In genomic region chr19:4066280-4066679, GRCm38 (mm10) we compare ENCODE assay signal across 21 mouse cellular contexts. TPM values are rescaled to one million over a fixed set of nuclear protein-coding genes. Genes with fewer than 3 reads are reported as not detected.
DNase-seq lines count a peak whose midpoint lies in the region; ATAC-seq and TF ChIP-seq lines count a peak whose summit lies in the region.
"Had no signal": no experiment of that assay in that cellular context is flagged by ENCODE, and none has a peak within 500 bp of the region (broad histone marks: within the 10 kb centered on the region; RNA-seq: fewer than 3 reads in every experiment).

No protein-coding gene starts in this region.

- WGBS in kidney, embryonic 14.5 days: 78% methylated on average over 6 of the region's 6 CpGs
- 39% methylated on average over 6 of the region's 6 CpGs for WGBS in thymus, adult 2 months
- 86% methylated on average over 6 of the region's 6 CpGs for WGBS in forebrain, embryonic 11.5 days

- ATAC-seq in kidney, embryonic 14.5 days (ENCODE audit: low FRiP score, low TSS enrichment): no peak
- ATAC-seq in forebrain, embryonic 11.5 days (replicated peaks; ENCODE audit: low FRiP score): no peak
- ATAC-seq: forebrain, embryonic 16.5 days; intestine, embryonic 15.5 days had no signal

- peak; percentile 58 for DNase-seq in kidney, adult 9 months
- DNase-seq in thymus, adult 2 months: no peak
- DNase-seq in thymus, adult 18-20 months: no peak
- DNase-seq in forebrain, embryonic 11.5 days (ENCODE audit: low spot score): no peak
- DNase-seq in cerebellum, adult 9-10 months: no peak
- DNase-seq in frontal cortex, postnatal 10 days (ENCODE audit: low spot score in 2 of 2): no peak
- DNase-seq: cerebellum, postnatal 10 days; thymus, postnatal 14 days had no signal

- H3K36me3 ChIP-seq in kidney, embryonic 14.5 days (ENCODE audit: control insufficient read depth, insufficient read depth, low read length): no peaks in the 10 kb centered on the region
- no peaks in the 10 kb centered on the region for H3K36me3 ChIP-seq in thymus, adult 2 months (ENCODE audit: control insufficient read depth, insufficient read depth, low read length)
- H3K36me3 ChIP-seq in forebrain, embryonic 11.5 days (ENCODE audit: control insufficient read depth, insufficient read depth, low read length): no peaks in the 10 kb centered on the region
- H3K36me3 ChIP-seq: embryonic facial prominence, embryonic 13.5 days; G1E; heart, embryonic 13.5 days; hindbrain, embryonic 13.5 days; intestine, embryonic 15.5 days; limb, embryonic 15.5 days; lung, embryonic 15.5 days; midbrain, embryonic 12.5 days had no signal

- no peak overlapping the region for H3K9ac ChIP-seq in kidney, embryonic 14.5 days (ENCODE audit: low read depth, low read length)
- H3K9ac ChIP-seq in forebrain, embryonic 11.5 days (ENCODE audit: low read length): no peak overlapping the region
- H3K9ac ChIP-seq: embryonic facial prominence, embryonic 13.5 days; heart, embryonic 13.5 days; hindbrain, embryonic 13.5 days; intestine, embryonic 15.5 days; limb, embryonic 15.5 days; lung, embryonic 15.5 days; midbrain, embryonic 12.5 days had no signal

- no peaks in the 10 kb centered on the region for H3K27me3 ChIP-seq in kidney, embryonic 14.5 days (ENCODE audit: control insufficient read depth, insufficient read depth, low read length)
- H3K27me3 ChIP-seq in thymus, adult 2 months (ENCODE audit: control insufficient read depth, insufficient read depth, low read length): no peaks in the 10 kb centered on the region
- H3K27me3 ChIP-seq in forebrain, embryonic 11.5 days (ENCODE audit: control insufficient read depth, insufficient read depth, low read length): no peaks in the 10 kb centered on the region
- H3K27me3 ChIP-seq: embryonic facial prominence, embryonic 13.5 days; heart, embryonic 13.5 days; hindbrain, embryonic 13.5 days; intestine, embryonic 15.5 days; limb, embryonic 15.5 days; midbrain, embryonic 12.5 days had no signal

- no peak overlapping the region for H3K4me3 ChIP-seq in kidney, embryonic 14.5 days (ENCODE audit: low read length)
- no peak overlapping the region for H3K4me3 ChIP-seq in thymus, adult 2 months (ENCODE audit: control insufficient read depth, insufficient read depth, low read length)
- no peak overlapping the region for H3K4me3 ChIP-seq in bone marrow macrophage, adult 2 months (ENCODE audit: insufficient read depth, low read length)
- H3K4me3 ChIP-seq in forebrain, embryonic 11.5 days (ENCODE audit: low read depth, low read length): no peak overlapping the region
- H3K4me3 ChIP-seq: embryonic facial prominence, embryonic 13.5 days; heart, embryonic 13.5 days; hindbrain, embryonic 13.5 days; intestine, embryonic 15.5 days; limb, embryonic 15.5 days; lung, embryonic 15.5 days; midbrain, embryonic 12.5 days had no signal

- TF ChIP-seq CTCF in thymus, adult 2 months (IDR thresholded peaks at IDR 0.05; ENCODE audit: borderline replicate concordance, control insufficient read depth, extremely low read depth, insufficient read depth, low read length, poor library complexity): no peak
- TF ChIP-seq CTCF in bone marrow macrophage, adult 2 months (IDR thresholded peaks at IDR 0.05; ENCODE audit: low read depth, low read length): no peak

- no peak for TF ChIP-seq POLR2A in thymus, adult 2 months (IDR thresholded peaks at IDR 0.05; ENCODE audit: control insufficient read depth, extremely low read depth, insufficient read depth, low read length, poor library complexity)
- TF ChIP-seq POLR2A in bone marrow macrophage, adult 2 months (IDR thresholded peaks at IDR 0.05; ENCODE audit: borderline replicate concordance, low read depth, low read length): no peak

- H3K4me1 ChIP-seq in kidney, embryonic 14.5 days (ENCODE audit: control insufficient read depth, insufficient read depth, low read length): no peaks in the 10 kb centered on the region
- H3K4me1 ChIP-seq in thymus, adult 2 months (replicated peaks; ENCODE audit: control insufficient read depth, insufficient read depth, low read length): peaks cover 3% of the 10 kb centered on the region
- H3K4me1 ChIP-seq in bone marrow macrophage, adult 2 months (ENCODE audit: control insufficient read depth, insufficient read depth, low read length): peaks cover 9% of the 10 kb centered on the region; the same call in 1 of the 2 replicates
- H3K4me1 ChIP-seq in forebrain, embryonic 11.5 days (replicated peaks; ENCODE audit: control insufficient read depth, insufficient read depth, low read length): no peaks in the 10 kb centered on the region
- H3K4me1 ChIP-seq: embryonic facial prominence, embryonic 13.5 days; hindbrain, embryonic 13.5 days; intestine, embryonic 15.5 days; limb, embryonic 15.5 days; lung, embryonic 15.5 days; midbrain, embryonic 12.5 days had no signal

- no peak overlapping the region for H3K4me2 ChIP-seq in kidney, embryonic 14.5 days (replicated peaks; ENCODE audit: low read depth, low read length)
- H3K4me2 ChIP-seq in forebrain, embryonic 11.5 days (ENCODE audit: low read depth, low read length, severe bottlenecking): no peak overlapping the region
- H3K4me2 ChIP-seq: embryonic facial prominence, embryonic 13.5 days; heart, embryonic 13.5 days; hindbrain, embryonic 13.5 days; intestine, embryonic 15.5 days; limb, embryonic 15.5 days; lung, embryonic 15.5 days; midbrain, embryonic 12.5 days had no signal

- H3K9me3 ChIP-seq in kidney, embryonic 14.5 days (ENCODE audit: control insufficient read depth, low read length): no peaks in the 10 kb centered on the region
- H3K9me3 ChIP-seq in forebrain, embryonic 11.5 days (ENCODE audit: control insufficient read depth, low read length): no peaks in the 10 kb centered on the region
- H3K9me3 ChIP-seq: embryonic facial prominence, embryonic 13.5 days; G1E; heart, embryonic 13.5 days; hindbrain, embryonic 13.5 days; intestine, embryonic 15.5 days; limb, embryonic 15.5 days; lung, embryonic 15.5 days; midbrain, embryonic 12.5 days had no signal

- H3K27ac ChIP-seq in kidney, embryonic 14.5 days (ENCODE audit: low read depth, low read length): no peak overlapping the region
- peak overlapping the region; percentile 43; the same call in 1 of the 2 replicates for H3K27ac ChIP-seq in thymus, adult 2 months (ENCODE audit: control insufficient read depth, insufficient read depth, low read length)
- peak overlapping the region; percentile 40; the same call in 1 of the 2 replicates for H3K27ac ChIP-seq in bone marrow macrophage, adult 2 months (ENCODE audit: insufficient read depth, low read depth, low read length)
- H3K27ac ChIP-seq in forebrain, embryonic 11.5 days (ENCODE audit: low read depth, low read length): no peak overlapping the region
- H3K27ac ChIP-seq: embryonic facial prominence, embryonic 13.5 days; heart, embryonic 13.5 days; hindbrain, embryonic 13.5 days; intestine, embryonic 15.5 days; limb, embryonic 15.5 days; lung, embryonic 15.5 days; midbrain, embryonic 12.5 days had no signal

RNA-seq across cellular contexts. Expression of gene Gstp3, which starts 6.9 kb away (rescaled TPM):
- polyA plus RNA-seq in kidney, embryonic 14.5 days (2014; fragmentation: Nextera tagmentation; extraction: Ambion mirVana): 0.34 TPM in 1 of 2 replicates, not detected in the other
- 23.6 and 26.4 TPM in 2 replicates for polyA plus RNA-seq in thymus, adult 2 months (2012; rRNA removed)
- not detected in 2 replicates for polyA plus RNA-seq in bone marrow macrophage, adult 2 months (2012; ENCODE audit: insufficient read depth, insufficient read length, missing spikeins)
- not detected in 2 replicates for polyA plus RNA-seq in forebrain, embryonic 11.5 days (2014; fragmentation: Nextera tagmentation; extraction: Ambion mirVana)
- polyA plus RNA-seq: forebrain, embryonic 16.5 days; hindbrain, embryonic 13.5 days; midbrain, embryonic 12.5 days; neural tube, embryonic 14.5 days; stomach, embryonic 14.5 days had no signal

RNA-seq across cellular contexts. Expression of gene Cabp2, which starts 15.1 kb away (rescaled TPM):
- not detected in 2 replicates for polyA plus RNA-seq in kidney, embryonic 14.5 days (2014; fragmentation: Nextera tagmentation; extraction: Ambion mirVana)
- polyA plus RNA-seq in thymus, adult 2 months (2012; rRNA removed): 0.42 TPM in 1 of 2 replicates, not detected in the other
- polyA plus RNA-seq in bone marrow macrophage, adult 2 months (2012; ENCODE audit: insufficient read depth, insufficient read length, missing spikeins): not detected in 2 replicates
- not detected in 2 replicates for polyA plus RNA-seq in forebrain, embryonic 11.5 days (2014; fragmentation: Nextera tagmentation; extraction: Ambion mirVana)
- polyA plus RNA-seq: embryonic facial prominence, embryonic 13.5 days; forebrain, embryonic 16.5 days; G1E; heart, embryonic 13.5 days; hindbrain, embryonic 13.5 days; limb, embryonic 15.5 days; lung, embryonic 15.5 days; midbrain, embryonic 12.5 days; neural tube, embryonic 14.5 days; stomach, embryonic 14.5 days had no signal

RNA-seq across cellular contexts. Expression of gene Gstp2, which starts 20.5 kb away (rescaled TPM):
- polyA plus RNA-seq in kidney, embryonic 14.5 days (2014; fragmentation: Nextera tagmentation; extraction: Ambion mirVana): 1.4 and 5.3 TPM in 2 replicates
- 26.9 and 48.8 TPM in 2 replicates for polyA plus RNA-seq in thymus, adult 2 months (2012; rRNA removed)
- polyA plus RNA-seq in bone marrow macrophage, adult 2 months (2012; ENCODE audit: insufficient read depth, insufficient read length, missing spikeins): 2.6 TPM in 1 of 2 replicates, not detected in the other
- polyA plus RNA-seq in forebrain, embryonic 11.5 days (2014; fragmentation: Nextera tagmentation; extraction: Ambion mirVana): 1.4 and 1.8 TPM in 2 replicates
- polyA plus RNA-seq: neural tube, embryonic 14.5 days had no signal

RNA-seq across cellular contexts. Expression of gene Gstp1, which starts 28.5 kb away (rescaled TPM):
- 518 and 527 TPM in 2 replicates for polyA plus RNA-seq in kidney, embryonic 14.5 days (2014; fragmentation: Nextera tagmentation; extraction: Ambion mirVana)
- polyA plus RNA-seq in thymus, adult 2 months (2012; rRNA removed): 317 and 318 TPM in 2 replicates
- 103 and 118 TPM in 2 replicates for polyA plus RNA-seq in bone marrow macrophage, adult 2 months (2012; ENCODE audit: insufficient read depth, insufficient read length, missing spikeins)
- polyA plus RNA-seq in forebrain, embryonic 11.5 days (2014; fragmentation: Nextera tagmentation; extraction: Ambion mirVana): 347 and 365 TPM in 2 replicates

RNA-seq across cellular contexts. Expression of gene Cdk2ap2, which starts 30.7 kb away (rescaled TPM):
- 116 and 121 TPM in 2 replicates for polyA plus RNA-seq in kidney, embryonic 14.5 days (2014; fragmentation: Nextera tagmentation; extraction: Ambion mirVana)
- polyA plus RNA-seq in thymus, adult 2 months (2012; rRNA removed): 274 and 296 TPM in 2 replicates
- polyA plus RNA-seq in bone marrow macrophage, adult 2 months (2012; ENCODE audit: insufficient read depth, insufficient read length, missing spikeins): 98.0 and 98.3 TPM in 2 replicates
- polyA plus RNA-seq in forebrain, embryonic 11.5 days (2014; fragmentation: Nextera tagmentation; extraction: Ambion mirVana): 73.6 and 83.9 TPM in 2 replicates

Comparison
In these comparisons a context has a peak if more than half of its experiments do, and no peak if none do; other contexts are left out.
1. H3K27ac ChIP-seq: peak in thymus, adult 2 months (single experiment) and bone marrow macrophage, adult 2 months (single experiment); none in kidney, embryonic 14.5 days (single experiment) and forebrain, embryonic 11.5 days (single experiment).
2. RNA of gene Gstp3, which starts 6.9 kb away (polyA plus RNA-seq): 23.6 to 26.4 TPM in thymus, adult 2 months; not detected in bone marrow macrophage, adult 2 months, 0.34 TPM in kidney, embryonic 14.5 days and not detected in forebrain, embryonic 11.5 days; every median in the first group is over 10 times any median in the second.